Comparison of ENCODE assay signal across 8 mouse cellular contexts in genomic region chr15:103365471-103366375, GRCm38 (mm10). TPM values are rescaled to one million over a fixed set of nuclear protein-coding genes. Genes with fewer than 3 reads are reported as not detected.
A peak's percentile ranks its signal among the peaks of the same experiment; 100 is the strongest.
DNase-seq lines count a peak whose midpoint lies in the region; ATAC-seq lines count a peak whose summit lies in the region.

No protein-coding gene starts in this region.

- H3K4me2 ChIP-seq in intestine, embryonic 16.5 days (ENCODE audit: low read depth, low read length): peak overlapping the region; percentile 91
- peak overlapping the region; percentile 86 for H3K4me2 ChIP-seq in lung, embryonic 16.5 days (ENCODE audit: low read depth, low read length)
- peak overlapping the region; percentile 72 for H3K4me2 ChIP-seq in stomach, embryonic 14.5 days (replicated peaks; ENCODE audit: low read depth, low read length)

- H3K36me3 ChIP-seq in intestine, embryonic 16.5 days (ENCODE audit: control insufficient read depth, insufficient read depth, low read length): no peaks in the 10 kb centered on the region
- no peaks in the 10 kb centered on the region for H3K36me3 ChIP-seq in lung, embryonic 16.5 days (ENCODE audit: control insufficient read depth, insufficient read depth, low read length)
- no peaks in the 10 kb centered on the region for H3K36me3 ChIP-seq in stomach, embryonic 14.5 days (ENCODE audit: control insufficient read depth, insufficient read depth, low read length)

- WGBS in intestine, embryonic 16.5 days: 2% methylated on average over 51 of the region's 51 CpGs
- under 1% methylated on average over 51 of the region's 51 CpGs for WGBS in lung, embryonic 16.5 days
- 0% methylated on average over 51 of the region's 51 CpGs for WGBS in stomach, embryonic 14.5 days

- no peaks in the 10 kb centered on the region for H3K9me3 ChIP-seq in intestine, embryonic 16.5 days (ENCODE audit: control insufficient read depth, low read length)
- H3K9me3 ChIP-seq in lung, embryonic 16.5 days (ENCODE audit: control insufficient read depth, low read length): no peaks in the 10 kb centered on the region
- no peaks in the 10 kb centered on the region for H3K9me3 ChIP-seq in stomach, embryonic 14.5 days (ENCODE audit: control insufficient read depth, low read depth, low read length)

- peak overlapping the region; percentile 96 for H3K9ac ChIP-seq in intestine, embryonic 16.5 days (ENCODE audit: low read depth, low read length)
- peak overlapping the region; percentile 94 for H3K9ac ChIP-seq in lung, embryonic 16.5 days (ENCODE audit: low read length)
- peak overlapping the region; percentile 94 for H3K9ac ChIP-seq in stomach, embryonic 14.5 days (replicated peaks; ENCODE audit: low read depth, low read length)

- H3K27ac ChIP-seq in intestine, embryonic 16.5 days (ENCODE audit: low read length): peak overlapping the region; percentile 94
- peak overlapping the region; percentile 78 for H3K27ac ChIP-seq in lung, embryonic 16.5 days (ENCODE audit: low read length)
- peak overlapping the region; percentile 94 for H3K27ac ChIP-seq in stomach, embryonic 14.5 days (ENCODE audit: low read length)

- peaks cover 26% of the 10 kb centered on the region; the same call in 1 of the 2 replicates for H3K4me1 ChIP-seq in intestine, embryonic 16.5 days (ENCODE audit: control insufficient read depth, insufficient read depth, low read length)
- H3K4me1 ChIP-seq in lung, embryonic 16.5 days (replicated peaks; ENCODE audit: control insufficient read depth, insufficient read depth, low read length): peaks cover 17% of the 10 kb centered on the region; the same call in 1 of the 2 replicates
- H3K4me1 ChIP-seq in stomach, embryonic 14.5 days (ENCODE audit: control insufficient read depth, insufficient read depth, low read length): peaks cover 20% of the 10 kb centered on the region

- no peaks in the 10 kb centered on the region for H3K27me3 ChIP-seq in intestine, embryonic 16.5 days (replicated peaks; ENCODE audit: control insufficient read depth, insufficient read depth, low read length)
- H3K27me3 ChIP-seq in lung, embryonic 16.5 days (ENCODE audit: control insufficient read depth, insufficient read depth, low read depth, low read length): no peaks in the 10 kb centered on the region
- no peaks in the 10 kb centered on the region for H3K27me3 ChIP-seq in stomach, embryonic 14.5 days (ENCODE audit: control insufficient read depth, insufficient read depth, low read length)

- peak; percentile 52 for ATAC-seq in intestine, embryonic 16.5 days
- ATAC-seq in lung, embryonic 16.5 days (ENCODE audit: low read depth): peak; percentile 48
- ATAC-seq in stomach, embryonic 14.5 days (ENCODE audit: insufficient number of reproducible peaks, insufficient read depth, low FRiP score, low read depth): peak; percentile 42

- peak; percentile 70 for DNase-seq in CD4-positive, CD25-positive, alpha-beta regulatory T cell, adult 2 months (ENCODE audit: low read depth, low spot score)
- DNase-seq in adrenal gland, postnatal 10 days: peak; percentile 67
- DNase-seq in gastrocnemius, postnatal 25 days: peak; percentile 44
- DNase-seq in frontal cortex, adult 2 months (ENCODE audit: extremely low spot score in 1 of 2, low spot score in 1 of 2): no peak
- DNase-seq in left cerebral cortex, adult 11 months (ENCODE audit: low spot score): no peak

- H3K4me3 ChIP-seq in intestine, embryonic 16.5 days (ENCODE audit: low read length): peak overlapping the region; percentile 85
- H3K4me3 ChIP-seq in lung, embryonic 16.5 days (ENCODE audit: low read length): peak overlapping the region; percentile 85
- H3K4me3 ChIP-seq in stomach, embryonic 14.5 days (ENCODE audit: low read depth, low read length): peak overlapping the region; percentile 86

RNA-seq across cellular contexts. Expression of gene Itga5, which starts 0.8 kb away (rescaled TPM):
- 10 to 100 TPM; 38.0 to 38.2 TPM for total RNA-seq in adrenal gland, postnatal 10 days (2021)
- total RNA-seq in gastrocnemius, postnatal 25 days (2021): 10 to 100 TPM in 1 of 2 experiments, 1 to 10 TPM in 1; 9.5 to 15.2 TPM
- 40.3 and 43.0 TPM in 2 replicates for polyA plus RNA-seq in intestine, embryonic 16.5 days (2015; fragmentation: Nextera tagmentation; extraction: Ambion mirVana)
- 38.8 and 42.3 TPM in 2 replicates for polyA plus RNA-seq in lung, embryonic 16.5 days (2015; fragmentation: Nextera tagmentation; extraction: Ambion mirVana)
- polyA plus RNA-seq in stomach, embryonic 14.5 days (2014; fragmentation: Nextera tagmentation; extraction: Ambion mirVana): 67.5 and 71.2 TPM in 2 replicates
- polyA plus RNA-seq in frontal cortex, adult 2 months (2012; rRNA removed): 2.2 and 2.9 TPM in 2 replicates

RNA-seq across cellular contexts. Expression of gene Zfp385a, which starts 25.8 kb away (rescaled TPM):
- total RNA-seq in adrenal gland, postnatal 10 days (2021): 10 to 100 TPM; 20.1 to 24.2 TPM
- 10 to 100 TPM; 17.0 to 77.5 TPM for total RNA-seq in gastrocnemius, postnatal 25 days (2021)
- polyA plus RNA-seq in intestine, embryonic 16.5 days (2015; fragmentation: Nextera tagmentation; extraction: Ambion mirVana): 3.6 and 4.1 TPM in 2 replicates
- 7.6 and 8.6 TPM in 2 replicates for polyA plus RNA-seq in lung, embryonic 16.5 days (2015; fragmentation: Nextera tagmentation; extraction: Ambion mirVana)
- 11.1 and 11.7 TPM in 2 replicates for polyA plus RNA-seq in stomach, embryonic 14.5 days (2014; fragmentation: Nextera tagmentation; extraction: Ambion mirVana)
- polyA plus RNA-seq in frontal cortex, adult 2 months (2012; rRNA removed): 46.3 and 46.5 TPM in 2 replicates

RNA-seq across cellular contexts. Expression of gene Gpr84, which starts 55.3 kb away (rescaled TPM):
- not detected for total RNA-seq in adrenal gland, postnatal 10 days (2021)
- total RNA-seq in gastrocnemius, postnatal 25 days (2021): not detected
- 0.09 and 0.20 TPM in 2 replicates for polyA plus RNA-seq in intestine, embryonic 16.5 days (2015; fragmentation: Nextera tagmentation; extraction: Ambion mirVana)
- polyA plus RNA-seq in lung, embryonic 16.5 days (2015; fragmentation: Nextera tagmentation; extraction: Ambion mirVana): 0.44 TPM in 1 of 2 replicates, not detected in the other
- 0.24 and 0.46 TPM in 2 replicates for polyA plus RNA-seq in stomach, embryonic 14.5 days (2014; fragmentation: Nextera tagmentation; extraction: Ambion mirVana)
- polyA plus RNA-seq in frontal cortex, adult 2 months (2012; rRNA removed): 1.3 and 1.5 TPM in 2 replicates

Comparison
In these comparisons a context has a peak if more than half of its experiments do, and no peak if none do; other contexts are left out.
1. DNase-seq: peak in CD4-positive, CD25-positive, alpha-beta regulatory T cell, adult 2 months (single experiment), adrenal gland, postnatal 10 days (single experiment) and gastrocnemius, postnatal 25 days (single experiment); none in frontal cortex, adult 2 months (0 of 2) and left cerebral cortex, adult 11 months (single experiment).
2. RNA of gene Itga5, which starts 0.8 kb away (polyA plus RNA-seq): 67.5 to 71.2 TPM in stomach, embryonic 14.5 days, 38.8 to 42.3 TPM in lung, embryonic 16.5 days and 40.3 to 43.0 TPM in intestine, embryonic 16.5 days; 2.2 to 2.9 TPM in frontal cortex, adult 2 months; every median in the first group is over 10 times any median in the second.
3. Peak in every context shown above with its lines, with median percentiles within 50 percentile points of each other: ATAC-seq, H3K27ac ChIP-seq, H3K4me2 ChIP-seq, H3K4me3 ChIP-seq and H3K9ac ChIP-seq.